Mouse (Mus musculus) left cerebral cortex, adult 2 months (tissue): ENCODE measurements at regions not wholly inside any gene's neighbourhood (a gene's known extent, or its start where the extent isn't known, plus 50 kb on each side); places are given as distances from the start of the nearest gene placed in this dataset.
"Not testable (repeated sequence)": the region's sequence is repeated elsewhere in the genome, so short reads cannot be mapped to it uniquely, and the experiment has no call there.

Experiments used
- DNase-seq, 2 experiments: peaks; one replicate each; pipeline ENCODE4 v3.0.0; 2021 to 2022; ENCODE audit warnings: low spot score in 2 of 2, mixed read lengths in 1 of 2; ENCODE audit errors: extremely low spot score in 1 of 2
- H3K27ac ChIP-seq: fragments of 200-600 bp; 2 replicates; pipeline ENCODE4 v1.8.1; 2022
- H3K4me3 ChIP-seq: fragments of 200-600 bp; 2 replicates; pipeline ENCODE4 v1.8.1; 2022
- CTCF ChIP-seq: fragments of 200-600 bp; IDR thresholded peaks from 2 replicates; pipeline ENCODE4 v1.8.1; 2022; ENCODE audit warnings: antibody characterized with exemption, mild to moderate bottlenecking, moderate library complexity
- intact Hi-C: fragments of 180-260 bp; cut with DNase I; formaldehyde crosslinking; loops from one replicate; pipeline ENCODE4 v1.15.1; 2025

DNA sequence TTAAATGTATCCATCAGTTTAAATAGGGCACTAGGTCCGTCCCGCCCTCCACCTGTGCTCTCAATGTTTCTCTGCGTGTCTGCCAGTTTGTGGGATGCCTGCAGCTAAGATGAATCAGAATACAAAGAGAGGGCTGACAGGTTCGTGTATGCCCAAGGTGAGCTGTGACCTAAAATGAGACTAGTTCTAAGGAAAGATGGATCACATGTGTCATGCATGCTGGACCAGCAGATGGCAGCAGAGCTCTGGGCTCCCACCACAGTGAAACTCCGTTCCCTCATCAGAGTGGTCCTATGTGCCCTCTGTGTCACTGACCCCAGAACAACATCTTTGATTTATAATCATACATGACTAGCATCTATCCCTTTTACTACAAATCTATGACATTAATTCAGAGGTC lies 180.3 kb downstream of the 1700010I14Rik start:
- intact Hi-C loops: loop anchor here (2.0 to 10.0 kb wide), 6 partner anchors 259 to 1326 kb away; partner anchors contain the start of gene Qk
- peak; percentile 78 to 81 for DNase-seq
- peak; percentile 97 for TF ChIP-seq CTCF
- H3K27ac ChIP-seq: peak overlapping the region; percentile 81
- H3K4me3 ChIP-seq: peak overlapping the region; percentile 58

DNA sequence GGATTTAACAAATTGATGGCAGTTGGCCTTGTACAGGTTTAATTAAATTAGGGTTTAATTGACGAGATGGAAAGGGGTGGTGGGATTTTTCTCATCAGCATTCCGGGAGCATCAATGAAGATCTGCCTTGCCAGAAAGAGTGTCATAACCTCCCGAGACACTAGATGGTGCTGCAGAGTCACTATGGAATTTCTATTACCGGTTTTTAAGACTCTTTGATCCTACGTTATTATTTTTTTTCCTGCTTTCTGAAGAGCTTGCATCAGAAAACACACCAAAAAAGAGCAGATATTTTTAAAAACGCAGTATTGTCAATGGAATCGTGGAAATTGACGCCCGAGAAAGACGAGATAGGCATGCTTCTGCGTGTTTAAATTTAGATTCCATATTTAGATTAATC lies 181.2 kb downstream of the 1700010I14Rik start:
- DNase-seq: peak; percentile 75 to 81

DNA sequence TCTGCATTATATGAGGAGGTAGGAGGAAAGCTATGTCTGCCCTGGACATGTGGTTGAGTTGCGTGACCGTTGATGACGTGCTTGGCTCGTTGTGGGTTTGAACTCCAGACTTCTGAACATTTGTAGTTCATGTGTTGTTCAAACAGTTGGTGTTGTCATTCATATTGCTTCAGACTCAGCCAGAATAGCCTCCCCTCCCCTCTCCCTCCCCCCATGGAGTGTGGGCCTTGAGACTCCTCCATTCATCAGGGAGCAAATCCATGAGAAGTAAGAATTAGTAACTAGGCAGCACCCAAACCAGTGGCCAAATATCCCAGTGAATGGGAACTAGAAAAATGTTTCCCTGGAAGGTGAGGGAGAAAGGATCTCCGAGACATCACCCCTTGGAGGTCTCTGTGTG lies 209.0 kb downstream of the 1700010I14Rik start:
- no peak for TF ChIP-seq CTCF
- no peak for DNase-seq
- Histone ChIP-seq H3K4me3 (no peak overlapping the region), H3K27ac (no peak overlapping the region)
- intact Hi-C loops: no loop called here

More for the DNA sequence above, 181.2 kb downstream of the 1700010I14Rik start:
- Histone ChIP-seq H3K27ac (peak overlapping the region; percentile 34; the same call in 1 of the 2 replicates), H3K4me3 (peak overlapping the region; percentile 27)
- TF ChIP-seq CTCF: peak; percentile 92
- intact Hi-C loops: loop anchor here (2.0 to 10.0 kb wide), 6 partner anchors 258 to 1325 kb away; partner anchors contain the start of gene Qk

DNA sequence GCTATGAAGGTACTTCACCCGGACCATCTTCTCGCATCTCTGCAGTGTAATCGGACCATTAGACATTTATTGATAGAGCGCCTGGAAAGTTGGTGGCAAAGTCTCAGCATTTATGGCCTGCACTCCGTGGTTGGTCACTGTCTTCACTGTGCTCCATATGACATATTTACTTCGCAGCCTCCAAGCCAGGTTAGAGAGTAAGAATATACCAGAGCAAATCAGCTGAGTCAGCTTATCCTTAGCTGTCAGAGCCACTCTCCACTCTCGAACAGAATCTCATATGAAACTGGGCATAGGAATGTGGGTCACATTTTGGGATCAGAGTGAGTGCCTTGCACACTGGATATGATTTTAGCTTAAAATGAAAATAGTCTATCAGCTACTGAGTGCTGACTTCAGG lies 212.3 kb downstream of the 1700010I14Rik start:
- intact Hi-C loops: no loop called here
- DNase-seq: no peak
- no peak for TF ChIP-seq CTCF

DNA sequence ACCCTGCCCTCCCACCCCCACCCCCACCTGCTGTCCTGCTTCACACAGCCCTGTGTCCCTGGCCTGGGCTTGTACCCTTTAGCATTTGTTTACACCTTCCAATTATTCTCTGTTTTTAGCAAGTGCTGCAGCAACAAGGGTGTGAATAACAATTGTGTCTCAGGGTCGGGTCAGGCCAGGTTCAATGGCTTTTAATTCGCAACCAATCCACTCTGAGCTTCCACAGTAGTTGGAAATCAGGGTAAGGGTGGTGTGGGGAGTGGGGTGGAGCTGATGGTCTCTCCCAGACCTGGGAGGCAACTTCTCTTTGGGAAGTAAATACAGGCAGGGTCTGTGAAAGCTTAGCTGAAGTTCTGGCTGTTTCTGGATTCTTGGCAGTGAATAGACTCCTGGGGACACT lies 214.4 kb downstream of the 1700010I14Rik start:
- H3K27ac ChIP-seq: no peak overlapping the region
- H3K4me3 ChIP-seq: no peak overlapping the region
- no peak for TF ChIP-seq CTCF
- intact Hi-C loops: no loop called here
- DNase-seq: no peak

More for the DNA sequence above, 212.3 kb downstream of the 1700010I14Rik start:
- Histone ChIP-seq H3K4me3 (no peak overlapping the region), H3K27ac (no peak overlapping the region)

DNA sequence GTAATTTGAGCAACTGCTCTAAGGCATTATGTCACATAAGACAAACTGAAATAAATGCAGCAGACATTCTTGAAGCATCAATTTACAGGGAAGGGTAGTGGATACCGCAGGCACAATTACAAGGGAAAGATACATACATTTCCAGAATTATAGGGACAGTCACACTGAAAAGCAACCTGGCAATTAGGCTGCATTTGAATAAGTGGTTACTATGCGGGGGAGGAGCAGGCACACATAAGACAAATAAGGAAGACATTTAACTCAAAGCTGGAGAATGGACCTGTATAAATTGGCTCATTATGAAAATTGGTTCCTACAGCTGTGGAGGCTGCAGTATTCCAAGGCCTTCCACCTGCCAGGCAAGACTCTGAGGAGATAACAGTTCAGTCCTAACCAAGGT lies 211.2 kb upstream of the Gm17728 start:
- no peak for DNase-seq
- no peak for TF ChIP-seq CTCF
- H3K4me3 ChIP-seq: no peak overlapping the region
- intact Hi-C loops: no loop called here
- H3K27ac ChIP-seq: no peak overlapping the region

DNA sequence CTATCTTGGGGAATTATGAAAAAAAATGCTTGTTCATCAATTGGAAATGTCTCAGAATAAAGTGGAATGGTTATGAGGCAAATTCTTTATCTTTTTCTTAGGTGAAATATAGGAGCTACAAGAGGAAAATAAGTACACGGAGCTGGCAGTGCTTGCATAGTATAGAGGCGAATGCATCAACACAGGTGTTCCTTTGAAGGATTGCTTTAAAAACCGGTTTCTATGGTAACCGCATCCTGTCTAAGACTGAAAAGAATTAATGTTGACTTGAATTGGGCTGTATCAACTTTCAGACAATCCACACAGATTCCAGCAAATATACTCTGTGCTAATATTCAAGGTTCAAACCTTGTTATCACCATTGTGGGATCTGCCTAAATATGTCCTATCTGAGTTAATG lies 198.8 kb upstream of the Gm17728 start:
- intact Hi-C loops: no loop called here
- TF ChIP-seq CTCF: no peak
- no peak for DNase-seq
- Histone ChIP-seq H3K27ac (no peak overlapping the region), H3K4me3 (no peak overlapping the region)

DNA sequence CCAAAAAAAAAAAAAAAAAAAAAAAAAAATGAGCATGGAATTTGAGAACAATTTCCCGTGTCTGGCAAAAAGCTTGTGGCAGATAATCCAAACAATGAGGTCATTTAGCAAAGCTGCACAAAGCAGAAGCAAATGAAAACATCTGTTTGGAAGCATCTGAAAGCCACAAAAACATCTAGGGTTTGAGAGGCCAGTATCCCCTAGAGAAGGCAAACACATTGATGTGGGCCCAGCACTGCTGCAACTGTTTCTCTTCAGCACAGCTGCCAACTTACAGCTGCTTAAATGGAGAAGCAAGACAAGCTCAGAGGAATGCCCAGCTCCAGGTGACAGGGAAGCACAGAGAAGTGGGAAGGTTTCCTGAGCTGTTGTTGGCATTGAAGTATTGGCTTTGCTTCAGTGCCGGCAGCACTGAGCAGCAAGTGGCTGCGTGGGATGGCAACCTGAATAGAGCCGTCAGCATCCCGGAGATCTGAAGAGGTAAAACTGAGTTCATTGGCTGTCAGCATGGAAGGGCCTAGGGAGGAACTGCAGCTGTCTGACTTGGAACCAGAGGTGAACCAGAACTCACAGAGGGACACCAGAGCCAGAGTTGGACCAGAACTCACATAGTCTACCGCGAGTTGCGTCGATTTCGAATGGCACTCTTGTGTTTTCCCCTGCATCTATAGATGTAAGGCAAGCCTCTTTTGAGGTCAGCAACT lies 193.8 kb upstream of the Gm17728 start:
- intact Hi-C loops: no loop called here
- Histone ChIP-seq H3K27ac (no peak overlapping the region), H3K4me3 (no peak overlapping the region)
- peak; percentile 34 to 40 for DNase-seq
- no peak for TF ChIP-seq CTCF

DNA sequence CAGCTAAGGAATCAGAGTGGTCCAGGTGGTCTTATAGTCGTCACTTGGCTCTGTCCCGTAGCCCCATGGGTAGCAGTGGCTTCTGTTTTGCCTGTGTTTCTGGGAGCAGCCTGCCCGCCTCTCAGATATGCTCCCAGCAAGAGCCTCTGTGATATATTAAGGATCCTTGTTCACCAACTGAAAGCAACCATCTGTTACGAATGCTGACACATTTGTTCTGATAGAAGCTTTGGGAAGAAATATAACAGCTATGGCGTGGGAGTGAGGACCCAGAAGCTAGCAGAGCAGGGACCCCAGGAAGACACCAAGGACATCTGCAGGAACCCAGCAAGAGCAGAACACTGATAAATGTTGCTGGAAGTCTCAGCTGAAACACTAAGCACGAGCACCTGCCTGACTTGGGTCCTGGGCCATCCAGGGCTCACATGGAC lies 186.7 kb upstream of the Gm17728 start:
- TF ChIP-seq CTCF: no peak
- Histone ChIP-seq H3K27ac (peak overlapping the region; percentile 56), H3K4me3 (no peak overlapping the region)
- intact Hi-C loops: loop anchor here (2.0 kb wide), 1 partner anchor 58 kb away; no protein-coding TSS in a partner anchor
- peak; percentile 13 to 25 for DNase-seq

DNA sequence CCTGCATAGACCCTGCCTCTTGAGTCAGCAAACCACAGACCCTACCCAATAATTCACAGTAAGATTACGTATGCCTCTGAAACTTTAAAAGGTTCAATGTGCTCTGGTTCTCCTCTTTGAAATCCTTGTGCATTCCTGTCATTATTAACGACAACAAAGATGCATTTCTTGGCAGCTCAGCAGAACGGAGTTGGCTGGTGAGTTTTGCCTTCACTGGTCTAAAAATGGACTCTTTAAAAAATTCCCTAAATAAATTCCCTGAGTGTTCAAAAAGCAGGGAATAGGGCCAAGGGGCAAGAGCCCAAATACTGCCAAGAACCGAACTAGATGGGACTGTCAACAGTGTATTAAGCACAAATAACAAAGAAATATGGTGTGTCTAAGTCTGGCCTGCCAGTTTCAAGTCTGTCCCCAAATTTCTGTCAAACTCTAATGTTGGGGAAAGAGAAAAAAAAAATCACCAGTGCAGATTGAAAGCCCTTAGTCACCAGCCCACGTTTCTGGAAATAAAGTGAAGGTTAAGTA lies 163.2 kb upstream of the Gm17728 start:
- DNase-seq: no peak
- no peak overlapping the region for H3K4me3 ChIP-seq
- TF ChIP-seq CTCF: no peak
- intact Hi-C loops: no loop called here
- H3K27ac ChIP-seq: no peak overlapping the region

DNA sequence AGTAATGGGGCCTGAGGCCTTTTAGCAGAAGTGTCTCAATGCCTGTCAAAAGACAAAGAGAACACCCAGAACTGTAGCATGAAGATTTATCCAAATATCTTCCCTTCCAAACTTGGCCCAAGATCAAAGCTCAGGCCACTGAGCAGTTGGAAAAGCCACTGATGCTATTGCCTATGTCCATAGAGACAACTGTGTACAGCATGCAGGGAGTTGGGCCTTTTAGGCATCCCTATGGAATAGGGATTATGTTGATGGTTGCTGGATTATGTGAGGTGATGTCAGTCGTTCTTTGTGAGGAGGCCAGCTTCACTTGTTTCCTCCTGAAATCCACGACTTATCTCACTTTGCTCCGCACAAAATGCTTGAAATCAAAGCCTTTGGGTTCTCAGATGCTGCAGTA lies 153.1 kb upstream of the Gm17728 start:
- TF ChIP-seq CTCF: no peak
- DNase-seq: no peak
- Histone ChIP-seq H3K4me3 (no peak overlapping the region), H3K27ac (no peak overlapping the region)
- intact Hi-C loops: no loop called here

DNA sequence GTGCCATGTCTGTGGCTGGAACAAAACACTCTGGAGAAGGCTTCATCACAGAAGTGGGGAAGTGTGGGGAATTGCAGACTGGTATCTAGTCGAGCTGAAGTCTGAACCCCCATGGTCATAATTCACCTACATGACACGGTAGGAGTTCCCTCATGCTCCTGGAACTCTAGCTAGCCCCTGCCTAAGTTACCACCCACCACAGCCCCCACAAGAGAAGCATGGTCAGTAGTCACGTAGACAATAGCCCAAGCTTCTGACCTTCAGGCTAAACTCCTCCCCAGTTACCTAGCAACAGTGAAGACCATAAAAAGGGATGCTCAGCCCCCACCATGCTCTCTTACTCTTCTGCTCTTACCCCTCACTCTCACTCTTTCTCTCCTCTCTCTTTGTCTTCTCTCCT lies 143.8 kb upstream of the Gm17728 start:
- DNase-seq, H3K4me3 ChIP-seq, H3K27ac ChIP-seq, intact Hi-C loops: not testable (repeated sequence)

DNA sequence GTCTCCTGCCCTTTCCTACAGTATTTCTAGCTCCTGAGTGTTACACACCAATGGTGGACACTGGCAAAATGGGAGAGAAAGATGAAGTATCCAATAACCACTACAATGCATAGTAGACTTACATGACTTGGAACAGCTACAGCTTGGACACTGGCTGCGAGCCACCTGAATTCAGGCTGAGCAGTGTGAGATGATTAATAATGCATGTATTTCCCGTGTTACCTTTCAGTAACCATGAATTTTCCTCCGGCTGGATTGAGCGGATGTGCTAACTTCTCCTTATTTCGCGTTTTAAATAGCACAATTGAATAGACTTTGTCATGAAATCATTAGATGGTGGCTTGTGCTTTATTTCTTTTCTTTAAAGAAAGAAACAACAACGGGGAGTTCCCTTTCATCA lies 142.4 kb upstream of the Gm17728 start:
- intact Hi-C loops: no loop called here
- no peak for DNase-seq
- Histone ChIP-seq H3K4me3 (no peak overlapping the region), H3K27ac (no peak overlapping the region)
- TF ChIP-seq CTCF: no peak
